Mouse (Mus musculus) stomach, embryonic 15.5 days (tissue): ENCODE results near the gene Msl1. TPM values are rescaled to one million over a fixed set of nuclear protein-coding genes. Genes with fewer than 3 reads are reported as not detected.

Experiments
- ATAC-seq: fragments of 200-750 bp; cut with Nextera tagmentation; 2 replicates; pipeline ENCODE4 v1.8.0; 2017; ENCODE audit warnings: low read depth, moderate number of reproducible peaks, moderate TSS enrichment; ENCODE audit not compliant: insufficient read depth, low FRiP score
- H3K27ac ChIP-seq: fragments of 300-500 bp; sonication (generic); 2 replicates; pipeline ENCODE4 v1.5.1; 2015; ENCODE audit warnings: mild to moderate bottlenecking, inconsistent platforms
- H3K27me3 ChIP-seq: fragments of 300-500 bp; sonication (generic); replicated peaks from 2 replicates; pipeline ENCODE4 v1.6.1; 2015; ENCODE audit warnings: inconsistent platforms
- H3K36me3 ChIP-seq: fragments of 300-500 bp; sonication (generic); 2 replicates; pipeline ENCODE4 v1.6.1; 2015; ENCODE audit warnings: inconsistent platforms
- H3K4me1 ChIP-seq: fragments of 300-500 bp; sonication (generic); 2 replicates; pipeline ENCODE4 v1.6.1; 2015; ENCODE audit warnings: inconsistent platforms
- H3K4me2 ChIP-seq: fragments of 300-500 bp; sonication (generic); 2 replicates; pipeline ENCODE4 v1.6.1; 2015; ENCODE audit warnings: mild to moderate bottlenecking, inconsistent platforms
- H3K4me3 ChIP-seq: fragments of 300-500 bp; sonication (generic); replicated peaks from 2 replicates; pipeline ENCODE4 v1.5.1; 2015; ENCODE audit warnings: inconsistent platforms
- H3K9ac ChIP-seq: fragments of 300-500 bp; sonication (generic); 2 replicates; pipeline ENCODE4 v1.6.1; 2015; ENCODE audit warnings: inconsistent platforms
- H3K9me3 ChIP-seq: fragments of 300-500 bp; sonication (generic); 2 replicates; pipeline ENCODE4 v1.6.1; 2016; ENCODE audit warnings: inconsistent platforms
- WGBS: fragments of 180-500 bp; shearing (Covaris S2); methylation state at CpG from one replicate; pipeline ENCODE4 v1.1.7; 2015; 5-methylcytosine and 5-hydroxymethylcytosine counted together
- polyA plus RNA-seq: library from polyadenylated mRNA; unstranded; fragments of >200 nt; fragmentation: Nextera tagmentation; extraction: Ambion mirVana; gene quantifications from 2 replicates; pipeline ENCODE4 v1.2.1, GENCODE M21; 2015

Gene Msl1
- polyA plus RNA-seq, 1 experiment from 2014 or later = 23.0 TPM

GRCm38 (mm10) chr11:98839402-98839801 lies 44.1 kb downstream of the Msl1 start:
- H3K4me3 ChIP-seq = no peak overlapping the region
- H3K4me2 ChIP-seq = peak overlapping the region; percentile 27; the same call in 1 of the 2 replicates
- no peaks in the 10 kb centered on the region for H3K36me3 ChIP-seq
- H3K9me3 ChIP-seq = no peaks in the 10 kb centered on the region
- H3K4me1 ChIP-seq = peaks cover 11% of the 10 kb centered on the region
- 0 out of 2 replicates have a peak, but pooled peaks cover 3% of the 10 kb centered on the region for H3K27me3 ChIP-seq
- no peak overlapping the region for H3K9ac ChIP-seq
- peak; percentile 70; the same call in 1 of the 2 replicates for ATAC-seq
- 45% methylated on average over 6 of the region's 6 CpGs for whole genome bisulfite sequencing
- H3K27ac ChIP-seq = no peak overlapping the region

- H3K9me3 ChIP-seq = no peaks in the 10 kb centered on the region
- H3K9ac ChIP-seq = no peak overlapping the region
- 0 out of 2 replicates have a peak, but pooled peaks cover 3% of the 10 kb centered on the region for H3K27me3 ChIP-seq
- peak overlapping the region; percentile 16; the same call in 1 of the 2 replicates for H3K4me2 ChIP-seq
- 53% methylated on average over 7 of the region's 10 CpGs for WGBS
- ATAC-seq = no peak
- no peak overlapping the region for H3K4me3 ChIP-seq
- H3K27ac ChIP-seq = no peak overlapping the region
- peaks cover 11% of the 10 kb centered on the region for H3K4me1 ChIP-seq
- H3K36me3 ChIP-seq = no peaks in the 10 kb centered on the region
These were observed 44.6 kb downstream of the Msl1 start for GRCm38 (mm10) chr11:98839897-98840296.

GRCm38 (mm10) chr11:98846016-98846415 lies 50.7 kb downstream of the Msl1 start:
- WGBS = 56% methylated on average over 13 of the region's 13 CpGs
- peaks cover 13% of the 10 kb centered on the region for H3K4me1 ChIP-seq
- no peak for ATAC-seq
- H3K4me2 ChIP-seq = no peak overlapping the region
- H3K27ac ChIP-seq = no peak overlapping the region
- H3K27me3 ChIP-seq = 0 out of 2 replicates have a peak, but pooled peaks cover 3% of the 10 kb centered on the region
- no peak overlapping the region for H3K4me3 ChIP-seq
- 0 out of 2 replicates have a peak, but pooled peaks cover 3% of the 10 kb centered on the region for H3K36me3 ChIP-seq
- H3K9ac ChIP-seq = no peak overlapping the region
- H3K9me3 ChIP-seq = no peaks in the 10 kb centered on the region

DNA sequence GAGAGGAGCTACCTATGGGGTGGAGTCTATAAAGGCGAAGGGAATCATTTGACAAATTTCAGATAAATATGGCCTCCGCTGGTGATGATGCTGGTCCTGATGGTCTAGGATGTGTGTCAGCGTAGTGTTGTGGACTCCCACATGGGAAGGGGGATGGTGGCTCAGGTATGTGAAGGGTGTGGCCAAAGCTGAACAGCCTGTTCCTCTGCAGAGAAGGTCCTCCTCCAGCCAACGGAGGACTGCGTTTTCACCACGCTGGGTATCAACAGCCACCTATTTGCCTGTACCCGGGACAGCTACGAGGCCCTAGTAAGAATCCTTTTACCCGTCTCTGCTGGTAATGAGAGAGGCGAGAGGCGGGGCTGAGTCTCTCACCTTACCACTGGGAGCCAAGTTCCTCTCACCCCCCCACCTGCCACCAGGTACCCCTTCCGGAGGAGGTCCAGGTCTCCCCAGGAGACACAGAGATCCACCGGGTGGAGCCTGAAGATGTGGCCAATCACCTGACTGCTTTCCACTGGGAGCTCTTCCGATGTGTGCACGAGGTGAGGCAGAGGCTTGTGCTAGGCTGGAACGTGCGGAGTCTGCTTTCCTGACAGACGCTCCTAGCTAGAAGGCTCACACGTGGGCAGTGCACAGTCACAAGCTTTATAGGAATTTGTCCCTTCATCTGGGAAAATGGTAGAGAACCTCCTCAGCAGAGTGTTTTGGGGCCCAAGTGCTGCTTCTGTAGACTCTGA lies 51.7 kb downstream of the Msl1 start:
- ATAC-seq = no peak
- no peak overlapping the region for H3K27ac ChIP-seq
- H3K4me3 ChIP-seq = no peak overlapping the region
- 0 out of 2 replicates have a peak, but pooled peaks cover 3% of the 10 kb centered on the region for H3K36me3 ChIP-seq
- H3K4me1 ChIP-seq = peaks cover 13% of the 10 kb centered on the region
- H3K27me3 ChIP-seq = 0 out of 2 replicates have a peak, but pooled peaks cover 3% of the 10 kb centered on the region
- H3K9me3 ChIP-seq = no peaks in the 10 kb centered on the region
- 48% methylated on average over 19 of the region's 19 CpGs for WGBS
- no peak overlapping the region for H3K4me2 ChIP-seq
- no peak overlapping the region for H3K9ac ChIP-seq

- Histone ChIP-seq H3K4me3 (no peak overlapping the region), H3K9me3 (no peaks in the 10 kb centered on the region), H3K27ac (no peak overlapping the region), H3K27me3 (0 out of 2 replicates have a peak, but pooled peaks cover 3% of the 10 kb centered on the region), H3K4me1 (peaks cover 13% of the 10 kb centered on the region), H3K36me3 (0 out of 2 replicates have a peak, but pooled peaks cover 3% of the 10 kb centered on the region), H3K4me2 (peak overlapping the region; percentile 17; the same call in 1 of the 2 replicates), H3K9ac (no peak overlapping the region)
- ATAC-seq = no peak
- 16% methylated on average over 19 of the region's 19 CpGs for WGBS
These were observed 54.0 kb downstream of the Msl1 start for GRCm38 (mm10) chr11:98849196-98849894.

DNA sequence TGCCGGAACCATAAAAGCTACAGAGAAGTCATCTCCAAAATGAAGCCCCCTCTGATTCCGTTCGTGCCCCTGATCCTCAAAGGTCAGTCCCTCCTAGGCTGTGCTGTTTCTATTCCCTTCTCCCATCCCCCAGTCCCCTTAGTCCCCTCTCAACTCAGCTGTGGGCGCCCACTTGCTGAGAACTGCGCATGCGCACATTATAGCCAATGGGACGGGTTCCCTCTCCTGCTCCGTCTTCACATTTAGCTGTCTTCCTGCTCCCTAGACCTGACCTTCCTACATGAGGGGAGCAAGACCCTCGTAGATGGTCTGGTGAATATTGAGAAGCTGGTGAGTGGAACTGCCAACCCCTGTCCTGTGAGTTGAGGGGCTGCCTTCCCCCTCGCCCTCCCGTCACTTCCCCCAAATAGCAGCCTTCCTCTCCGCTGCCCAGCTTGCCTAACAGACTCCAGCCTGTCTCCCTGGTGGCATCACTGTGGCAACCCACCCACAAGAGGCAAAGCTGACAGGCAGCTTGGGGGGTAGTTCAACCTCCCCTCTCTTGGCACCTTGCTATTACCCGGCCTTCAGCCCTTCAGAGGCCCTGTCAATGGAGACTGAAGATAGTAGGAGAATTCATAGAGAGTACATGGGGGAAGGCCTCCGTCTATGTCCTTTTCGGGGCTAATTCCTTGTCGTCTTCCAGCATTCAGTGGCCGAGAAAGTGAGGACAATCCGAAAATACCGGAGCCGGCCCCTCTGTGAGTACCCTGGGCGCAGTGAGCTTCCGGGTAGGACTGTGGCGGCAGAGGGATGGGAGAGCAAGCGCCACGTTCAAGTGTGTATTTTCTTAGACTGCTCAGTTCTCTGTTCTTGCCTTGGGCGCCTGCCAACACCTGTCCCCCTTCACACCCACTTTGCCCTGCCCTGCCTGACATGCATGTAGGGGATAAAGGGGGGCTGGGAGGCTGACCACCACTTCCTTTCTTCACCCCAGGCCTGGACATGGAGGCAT lies 55.1 kb downstream of the Msl1 start:
- Histone ChIP-seq H3K4me1 (peaks cover 13% of the 10 kb centered on the region), H3K9ac (no peak overlapping the region), H3K27me3 (0 out of 2 replicates have a peak, but pooled peaks cover 3% of the 10 kb centered on the region), H3K4me3 (no peak overlapping the region), H3K36me3 (0 out of 2 replicates have a peak, but pooled peaks cover 3% of the 10 kb centered on the region), H3K4me2 (peak overlapping the region; percentile 10; the same call in 1 of the 2 replicates), H3K27ac (no peak overlapping the region), H3K9me3 (no peaks in the 10 kb centered on the region)
- no peak for ATAC-seq
- 72% methylated on average over 26 of the region's 26 CpGs for WGBS

DNA sequence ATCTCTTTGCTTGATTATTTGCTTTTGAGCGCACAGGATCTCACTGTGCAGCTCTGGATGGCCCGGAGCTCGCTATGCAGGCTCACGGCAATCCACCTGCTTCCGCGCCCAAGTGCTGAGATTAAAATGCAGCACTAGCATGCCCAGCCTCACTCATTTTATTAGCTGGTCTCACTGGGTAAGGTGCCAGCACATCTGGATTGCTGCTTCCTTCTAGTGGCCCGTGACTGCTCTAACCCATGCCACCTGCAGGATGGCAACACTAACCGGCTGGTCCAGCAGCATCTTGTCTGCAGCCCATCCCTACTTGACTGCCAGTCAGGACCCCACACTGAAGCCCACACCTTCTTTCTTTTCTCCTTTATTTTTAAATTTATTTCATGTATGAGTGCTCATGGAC lies 58.8 kb downstream of the Msl1 start:
- no peak for ATAC-seq
- H3K27me3 ChIP-seq = no peaks in the 10 kb centered on the region
- no peaks in the 10 kb centered on the region for H3K36me3 ChIP-seq
- no peaks in the 10 kb centered on the region for H3K9me3 ChIP-seq
- H3K4me2 ChIP-seq = no peak overlapping the region
- peaks cover 12% of the 10 kb centered on the region for H3K4me1 ChIP-seq
- 86% methylated on average over 8 of the region's 8 CpGs for WGBS
- H3K9ac ChIP-seq = no peak overlapping the region
- H3K27ac ChIP-seq = no peak overlapping the region
- H3K4me3 ChIP-seq = no peak overlapping the region

GRCm38 (mm10) chr11:98854659-98855058 lies 59.3 kb downstream of the Msl1 start:
- Histone ChIP-seq H3K9me3 (no peaks in the 10 kb centered on the region), H3K9ac (no peak overlapping the region), H3K4me3 (no peak overlapping the region), H3K4me2 (no peak overlapping the region), H3K27me3 (no peaks in the 10 kb centered on the region), H3K4me1 (peaks cover 7% of the 10 kb centered on the region; the same call in 1 of the 2 replicates), H3K36me3 (no peaks in the 10 kb centered on the region), H3K27ac (no peak overlapping the region)
- 93% methylated on average over 2 of the region's 2 CpGs for WGBS
- no peak for ATAC-seq

Other genes starting within 250 kb of the Msl1 start
- gene Ikzf3, start 249.5 kb upstream of the Msl1 start, polyA plus RNA-seq = 0.50 and 0.69 TPM in 2 replicates
- 0.31 and 0.40 TPM in 2 replicates for gene Zpbp2, start 244.4 kb upstream of the Msl1 start, polyA plus RNA-seq
- 55.6 and 61.8 TPM in 2 replicates for gene Ormdl3, start 208.1 kb upstream of the Msl1 start, polyA plus RNA-seq
- not detected in 2 replicates for gene Lrrc3c, start 197.2 kb upstream of the Msl1 start, polyA plus RNA-seq
- gene Gm12355, start 169.9 kb upstream of the Msl1 start, polyA plus RNA-seq = 1.1 and 5.0 TPM in 2 replicates
- gene Gsdma3, start 169.2 kb upstream of the Msl1 start, polyA plus RNA-seq = not detected in 2 replicates
- 0.21 TPM in 1 of 2 replicates, not detected in the other for gene Gsdma2, start 148.8 kb upstream of the Msl1 start, polyA plus RNA-seq
- 0.18 and 0.80 TPM in 2 replicates for gene Gsdma, start 131.2 kb upstream of the Msl1 start, polyA plus RNA-seq
- gene Psmd3, start 113.0 kb upstream of the Msl1 start, polyA plus RNA-seq = 180 and 190 TPM in 2 replicates
- gene Csf3, start 94.3 kb upstream of the Msl1 start, polyA plus RNA-seq = not detected in 2 replicates
- gene Med24, start 66.1 kb upstream of the Msl1 start, polyA plus RNA-seq = 36.4 and 39.7 TPM in 2 replicates
- 42.7 and 44.7 TPM in 2 replicates for gene Thra, start 54.9 kb upstream of the Msl1 start, polyA plus RNA-seq
- 2.4 and 2.5 TPM in 2 replicates for gene Nr1d1, start 20.2 kb upstream of the Msl1 start, polyA plus RNA-seq
- 31.7 and 35.3 TPM in 2 replicates for gene Casc3, start 9.4 kb downstream of the Msl1 start, polyA plus RNA-seq
- 3.8 and 4.1 TPM in 2 replicates for gene Rapgefl1, start 41.3 kb downstream of the Msl1 start, polyA plus RNA-seq
- 4.5 and 5.0 TPM in 2 replicates for gene Wipf2, start 68.1 kb downstream of the Msl1 start, polyA plus RNA-seq
- gene Cdc6, start 112.3 kb downstream of the Msl1 start, polyA plus RNA-seq = 28.8 and 30.3 TPM in 2 replicates
- gene Rara, start 132.3 kb downstream of the Msl1 start, polyA plus RNA-seq = 34.0 and 41.0 TPM in 2 replicates
- 0.42 and 0.43 TPM in 2 replicates for gene Gjd3, start 187.5 kb downstream of the Msl1 start, polyA plus RNA-seq
- 211 and 217 TPM in 2 replicates for gene Top2a, start 228.7 kb downstream of the Msl1 start, polyA plus RNA-seq
- 513 and 558 TPM in 2 replicates for gene Igfbp4, start 245.7 kb downstream of the Msl1 start, polyA plus RNA-seq